Mouse (Mus musculus) heart, postnatal 10 days (tissue): Measurements from ENCODE around the gene Dusp9. TPM values are rescaled to one million over a fixed set of nuclear protein-coding genes. Genes with fewer than 3 reads are reported as not detected.

Source experiments
- DNase-seq, 2 experiments: peaks; one replicate each; pipeline ENCODE4 v3.0.0; 2021
- intact Hi-C: fragments of 180-260 bp; cut with DNase I; formaldehyde crosslinking; loops from one replicate; pipeline ENCODE4 v1.15.1; 2025
- total RNA-seq, 2 experiments: library from RNA; stranded (reverse); gene quantifications; 2 replicates each; pipeline ENCODE4 v1.2.3; 2021

The Dusp9 gene
- total RNA-seq, result under 1 TPM in 1 of 2 experiments, not detected in 1; 0.14 TPM

GRCm38 (mm10) chrX:73639255-73639675 lies at the start of gene Dusp9:
Gene Dusp9 (plus strand): TSS chrX:73639419.
- DNase-seq, result peak; percentile 27 to 35
- intact Hi-C loops, result no loop called here

- DNase-seq, result peak; percentile 22 to 31
- intact Hi-C loops, result loop anchor here (1.0 kb wide), 1 partner anchor 61 kb away; no protein-coding TSS in a partner anchor
Measured at GRCm38 (mm10) chrX:73593212-73593611, 46.0 kb upstream of the Dusp9 start.

GRCm38 (mm10) chrX:73594451-73595121 lies 44.6 kb upstream of the Dusp9 start:
- intact Hi-C loops, result no loop called here
- DNase-seq, result no peak

GRCm38 (mm10) chrX:73595297-73595938 lies 43.8 kb upstream of the Dusp9 start:
- DNase-seq, result no peak
- intact Hi-C loops, result no loop called here

GRCm38 (mm10) chrX:73601456-73601855 lies 37.8 kb upstream of the Dusp9 start:
- intact Hi-C loops, result no loop called here

GRCm38 (mm10) chrX:73613665-73614064 lies 25.6 kb upstream of the Dusp9 start:
- intact Hi-C loops, result no loop called here
- DNase-seq, result no peak

More at GRCm38 (mm10) chrX:73601456-73601855, 37.8 kb upstream of the Dusp9 start:
- no peak for DNase-seq

- no peak for DNase-seq
- intact Hi-C loops, result no loop called here
Measured at GRCm38 (mm10) chrX:73615876-73616275, 23.3 kb upstream of the Dusp9 start.

GRCm38 (mm10) chrX:73619401-73619800 lies 19.8 kb upstream of the Dusp9 start:
- intact Hi-C loops, result no loop called here
- no peak for DNase-seq

- intact Hi-C loops, result no loop called here
- DNase-seq, result no peak
Measured at GRCm38 (mm10) chrX:73619890-73620289, 19.3 kb upstream of the Dusp9 start.

GRCm38 (mm10) chrX:73626981-73627380 lies 12.2 kb upstream of the Dusp9 start:
- no peak for DNase-seq
- intact Hi-C loops, result no loop called here

- intact Hi-C loops, result no loop called here
- DNase-seq, result no peak
Measured at GRCm38 (mm10) chrX:73635425-73635824, 3.8 kb upstream of the Dusp9 start.

GRCm38 (mm10) chrX:73637415-73637814 lies 1.8 kb upstream of the Dusp9 start:
- intact Hi-C loops, result no loop called here
- DNase-seq, result no peak

- no peak for DNase-seq
- intact Hi-C loops, result no loop called here
Measured at GRCm38 (mm10) chrX:73639901-73640469, 766 bp downstream of the Dusp9 start.

GRCm38 (mm10) chrX:73645121-73645520 lies 5.9 kb downstream of the Dusp9 start:
- DNase-seq, result no peak
- intact Hi-C loops, result no loop called here

- DNase-seq, result no peak
- intact Hi-C loops, result no loop called here
Measured at GRCm38 (mm10) chrX:73650869-73651268, 11.7 kb downstream of the Dusp9 start.

- intact Hi-C loops, result no loop called here
- DNase-seq, result no peak
Measured at GRCm38 (mm10) chrX:73653392-73653791, 14.2 kb downstream of the Dusp9 start.

- intact Hi-C loops, result loop anchor here (1.0 to 2.0 kb wide), 3 partner anchors 61 to 645 kb away; no protein-coding TSS in a partner anchor
- DNase-seq, result peak; percentile 56 to 82
Measured at GRCm38 (mm10) chrX:73654177-73654576, 15.0 kb downstream of the Dusp9 start.

- peak in 1 of 2 experiments; percentile 31 for DNase-seq
- intact Hi-C loops, result loop anchor here (2.0 to 5.0 kb wide), 2 partner anchors 603 to 647 kb away; no protein-coding TSS in a partner anchor
Measured at GRCm38 (mm10) chrX:73655529-73655928, 16.3 kb downstream of the Dusp9 start.

GRCm38 (mm10) chrX:73658391-73658790 lies 19.2 kb downstream of the Dusp9 start:
- DNase-seq, result no peak
- intact Hi-C loops, result loop anchor here (5.0 kb wide), 1 partner anchor 606 kb away; no protein-coding TSS in a partner anchor

GRCm38 (mm10) chrX:73658936-73659574 lies 19.8 kb downstream of the Dusp9 start:
- intact Hi-C loops, result loop anchor here (5.0 kb wide), 1 partner anchor 607 kb away; no protein-coding TSS in a partner anchor
- DNase-seq, result no peak
